Mouse (Mus musculus) neutrophil, adult 83 days (primary cell): Measurements from ENCODE around the gene Chchd5. TPM values are rescaled to one million over a fixed set of nuclear protein-coding genes. Genes with fewer than 3 reads are reported as not detected.

Experiments used
- total RNA-seq, 2 experiments: library from RNA; stranded (reverse); gene quantifications; one replicate each; pipeline ENCODE4 v1.2.4; 2023

Chchd5 gene
- total RNA-seq = 1 to 10 TPM; 6.3 to 9.1 TPM

DNA sequence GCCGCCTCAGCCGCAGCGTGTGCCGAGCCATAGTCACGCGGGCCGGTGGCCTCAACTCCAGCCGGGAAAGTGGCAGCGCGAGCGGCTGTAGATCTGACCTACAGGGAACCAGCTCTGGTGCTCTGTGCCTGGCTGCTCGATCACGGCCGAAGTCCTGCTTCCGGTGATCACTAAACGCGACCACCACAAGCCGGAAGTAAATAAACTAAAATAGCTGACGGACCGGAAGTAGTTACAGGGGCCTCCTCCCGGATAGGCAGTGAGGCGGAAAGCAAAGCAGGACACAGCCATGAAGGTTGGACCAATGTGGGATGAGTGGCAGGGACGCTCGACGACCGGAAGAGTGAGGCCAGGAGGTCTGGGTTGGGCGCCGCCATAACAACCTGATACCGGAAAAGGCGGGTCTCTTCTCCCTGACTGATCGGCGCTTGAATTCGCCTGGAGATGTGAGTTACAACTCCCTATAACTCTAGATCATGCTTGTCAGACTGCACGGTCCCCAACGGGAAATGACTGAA lies at the start of gene Chchd5:
Gene Chchd5, plus strand, starts transcription at position 289 of the 518 bp plus-strand sequence.

DNA sequence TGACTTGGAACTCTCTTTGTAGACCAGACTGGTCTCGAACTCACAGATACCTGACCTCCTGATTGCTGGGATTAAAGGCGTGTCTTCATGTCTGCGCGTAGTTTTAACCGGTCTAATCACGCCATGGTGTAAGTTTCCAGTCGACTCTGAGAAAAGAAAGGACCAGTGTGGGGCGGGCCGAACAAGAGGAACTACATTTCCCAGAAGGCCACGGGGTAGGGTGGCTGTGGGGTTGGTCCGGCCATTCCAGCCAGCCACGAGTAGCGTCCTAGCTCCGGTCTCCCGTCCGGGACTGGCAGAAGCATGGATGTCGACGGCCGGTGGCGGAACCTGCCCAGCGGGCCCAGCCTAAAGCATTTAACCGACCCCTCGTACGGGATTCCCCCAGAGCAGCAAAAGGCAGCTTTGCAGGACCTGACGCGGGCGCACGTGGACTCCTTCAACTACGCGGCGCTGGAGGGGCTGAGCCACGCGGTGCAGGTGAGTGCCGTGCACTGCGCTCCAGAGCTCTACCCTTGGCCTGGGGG lies 28.7 kb upstream of the Chchd5 start, which contains the start of gene Polr1b:
Gene Polr1b, plus strand, starts transcription at position 212 of the 527 bp plus-strand sequence.

Other genes with a start within 250 kb of the Chchd5 start
- 1 to 10 TPM; 1.7 TPM for gene Zc3h8, start 185.6 kb upstream of the Chchd5 start, total RNA-seq
- 1 to 10 TPM; 2.8 to 3.3 TPM for gene Zc3h6, start 162.3 kb upstream of the Chchd5 start, total RNA-seq
- gene Gm10762, start 162.0 kb upstream of the Chchd5 start, total RNA-seq = 1 to 10 TPM; 1.9 to 4.0 TPM
- gene Vinac1, start 81.5 kb upstream of the Chchd5 start, total RNA-seq = not detected
- gene Ttl, start 63.8 kb upstream of the Chchd5 start, total RNA-seq = 1 to 10 TPM; 2.3 to 2.5 TPM
- gene Polr1b, start 28.7 kb upstream of the Chchd5 start, total RNA-seq = 10 to 100 TPM in 1 of 2 experiments, 1 to 10 TPM in 1; 10.0 to 12.0 TPM
- 100 to 1,000 TPM; 148 to 216 TPM for gene Slc20a1, start 69.1 kb downstream of the Chchd5 start, total RNA-seq
- 10 to 100 TPM; 31.4 to 35.0 TPM for gene Ckap2l, start 167.5 kb downstream of the Chchd5 start, total RNA-seq
- not detected for gene Il1a, start 180.3 kb downstream of the Chchd5 start, total RNA-seq
- gene Il1b, start 241.4 kb downstream of the Chchd5 start, total RNA-seq = 100 to 1,000 TPM; 385 to 472 TPM